Mouse (Mus musculus) cerebellum, postnatal 36 days (tissue): ENCODE measurements around the gene Wdr78.

Source experiments
- DNase-seq, 2 experiments: peaks; one replicate each; pipeline ENCODE4 v3.0.0; 2021 to 2022; ENCODE audit warnings: mixed read lengths in 2 of 2

The Wdr78 gene

GRCm38 (mm10) chr4:103048046-103048445 is 66.3 kb downstream of the Wdr78 start:
- DNase-seq: peak in 1 of 2 experiments; percentile 8

DNA sequence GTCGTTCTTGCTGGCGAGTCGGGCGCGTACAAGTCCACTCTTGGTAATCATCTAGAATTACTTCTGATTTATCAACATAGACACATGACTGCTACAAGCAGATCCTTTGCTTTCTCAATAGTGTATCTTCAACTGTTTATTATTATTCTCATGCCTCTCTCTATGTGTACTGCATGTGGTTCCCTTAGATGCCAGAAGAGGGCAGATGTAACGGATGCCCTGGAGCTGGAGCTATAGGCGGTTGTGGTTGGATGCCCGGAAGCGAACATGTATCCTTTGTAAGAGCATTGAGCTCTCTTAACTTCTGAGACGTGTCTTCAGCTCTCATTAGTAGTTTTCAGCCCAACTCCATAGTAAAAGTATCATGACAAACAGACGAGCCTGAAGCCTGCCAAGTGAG is 71.4 kb downstream of the Wdr78 start:
- DNase-seq: no peak

DNA sequence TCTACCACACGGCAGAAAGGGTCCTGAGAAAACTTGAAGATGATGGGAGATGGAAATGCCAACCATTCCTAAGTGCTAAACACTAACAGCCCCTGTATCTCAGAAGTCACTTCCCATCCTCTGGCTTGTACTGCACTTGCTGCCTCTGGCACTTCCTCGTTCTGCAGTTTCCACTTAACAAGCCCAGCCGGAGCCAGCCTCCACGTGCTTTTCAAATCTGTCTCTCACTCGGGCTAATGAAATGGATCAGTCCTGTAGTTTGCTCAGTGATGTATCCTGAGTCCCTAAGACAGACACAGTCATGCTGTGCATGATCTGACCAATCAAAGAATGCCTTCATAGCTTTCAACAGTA is 74.5 kb downstream of the Wdr78 start:
- no peak for DNase-seq

GRCm38 (mm10) chr4:103039103-103039837 is 75.1 kb downstream of the Wdr78 start:
- no peak for DNase-seq

DNA sequence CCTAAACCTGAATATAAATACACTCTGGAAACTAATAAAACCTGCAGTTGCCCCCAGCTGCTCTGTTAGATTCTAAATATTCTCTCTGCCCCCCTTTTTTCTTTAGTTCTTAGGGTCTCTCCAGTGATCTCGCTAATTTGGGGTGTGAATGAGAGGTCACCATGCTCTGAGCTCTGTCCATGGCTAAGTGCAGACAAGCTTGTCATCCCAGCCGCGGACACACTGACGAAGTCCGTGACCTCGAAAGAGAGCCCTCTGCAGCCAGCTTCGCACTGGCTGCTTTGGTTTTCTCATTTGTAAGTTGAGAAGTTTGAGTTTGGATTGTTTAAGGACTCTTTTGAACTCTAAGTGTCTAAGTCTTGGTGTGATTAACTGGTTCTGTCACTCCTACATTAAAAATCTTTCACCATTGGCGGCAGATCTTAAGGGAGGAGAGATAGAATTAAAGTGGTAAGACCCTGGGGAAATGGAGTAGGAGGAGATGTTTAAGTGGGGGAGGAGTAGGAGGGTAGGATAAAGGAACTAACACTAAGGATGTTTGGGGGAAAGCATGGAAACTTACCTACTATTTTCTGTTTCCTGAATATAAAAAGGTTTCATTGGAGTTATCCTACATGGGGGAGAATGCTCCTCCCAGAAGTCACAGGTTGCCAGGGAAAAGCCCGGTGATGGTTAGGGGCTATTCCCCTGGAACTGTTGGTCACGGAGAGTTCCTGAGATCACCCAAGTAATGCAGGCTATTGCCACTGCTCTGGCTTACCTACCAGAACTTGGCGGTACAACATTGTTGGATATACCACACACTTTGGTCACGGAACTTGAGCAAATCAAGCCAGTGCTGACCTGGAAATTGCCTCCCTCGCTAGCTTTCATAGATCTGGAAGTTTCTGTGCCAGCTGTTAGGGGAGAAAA is 85.9 kb downstream of the Wdr78 start:
- DNase-seq: no peak

GRCm38 (mm10) chr4:103027745-103028144 is 86.6 kb downstream of the Wdr78 start:
- no peak for DNase-seq

DNA sequence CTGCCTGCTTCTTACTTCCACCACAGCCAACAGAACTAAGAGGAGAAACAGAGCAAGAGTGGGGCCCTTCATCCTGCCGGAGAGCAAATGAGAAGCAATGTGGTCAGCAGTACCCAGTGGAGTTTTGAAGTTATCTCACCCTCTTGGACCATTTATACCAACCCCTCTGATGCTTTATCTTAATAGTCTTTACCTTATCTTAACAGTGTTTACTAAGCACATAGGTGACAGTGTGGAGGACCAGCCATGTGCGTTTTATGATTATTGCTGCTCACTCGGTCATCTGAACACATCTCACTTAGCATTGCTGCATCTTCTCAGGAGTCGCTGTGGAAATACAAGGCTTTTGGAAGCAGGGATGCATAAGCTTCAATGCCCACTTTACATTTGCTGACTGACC is 87.7 kb downstream of the Wdr78 start, which contains the start of gene Insl5:
TSS of gene Insl5 (minus strand) at position 222 of the 400 bp plus-strand sequence.
- no peak for DNase-seq

DNA sequence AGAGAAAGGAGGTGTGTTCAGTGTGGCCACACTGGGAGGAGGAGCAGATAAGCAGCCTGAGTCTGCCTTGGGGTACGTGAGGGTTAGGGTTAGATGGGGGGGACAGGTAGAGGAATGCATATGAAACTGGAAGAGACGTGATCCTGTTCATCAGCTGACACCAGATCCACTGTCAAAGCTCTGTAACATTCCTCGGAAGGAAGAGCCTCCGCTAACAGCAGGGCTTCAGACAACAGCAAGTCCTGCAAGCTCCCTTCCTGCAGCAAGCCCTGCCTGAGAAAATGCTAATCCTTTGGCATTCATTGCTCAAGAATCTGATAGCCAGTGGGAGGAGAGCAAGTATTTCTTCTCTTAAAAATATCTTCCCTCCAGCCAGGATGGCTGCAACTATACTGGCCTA is 100.9 kb downstream of the Wdr78 start:
- DNase-seq: no peak

GRCm38 (mm10) chr4:103011823-103012222 is 102.5 kb downstream of the Wdr78 start:
- DNase-seq: no peak

DNA sequence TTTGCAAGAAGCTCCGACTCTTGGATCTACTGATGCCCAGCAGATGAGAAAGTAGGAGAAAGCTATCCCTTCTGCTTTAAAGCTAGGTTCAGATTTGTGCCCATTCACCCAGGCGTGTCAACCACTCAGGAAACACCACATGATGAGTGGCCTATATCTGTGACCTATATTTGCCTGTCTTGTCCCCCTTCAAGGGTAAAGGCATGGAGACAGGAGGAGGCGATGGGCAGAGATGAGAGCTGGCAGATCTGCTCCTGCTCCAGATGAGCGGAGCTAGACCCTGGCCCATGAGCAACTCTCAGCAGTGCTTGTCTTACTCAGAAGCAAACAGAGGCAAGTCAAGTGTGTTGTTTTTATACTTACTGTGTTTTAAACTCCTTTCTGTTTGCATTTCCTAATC is 103.6 kb downstream of the Wdr78 start:
- DNase-seq: no peak

DNA sequence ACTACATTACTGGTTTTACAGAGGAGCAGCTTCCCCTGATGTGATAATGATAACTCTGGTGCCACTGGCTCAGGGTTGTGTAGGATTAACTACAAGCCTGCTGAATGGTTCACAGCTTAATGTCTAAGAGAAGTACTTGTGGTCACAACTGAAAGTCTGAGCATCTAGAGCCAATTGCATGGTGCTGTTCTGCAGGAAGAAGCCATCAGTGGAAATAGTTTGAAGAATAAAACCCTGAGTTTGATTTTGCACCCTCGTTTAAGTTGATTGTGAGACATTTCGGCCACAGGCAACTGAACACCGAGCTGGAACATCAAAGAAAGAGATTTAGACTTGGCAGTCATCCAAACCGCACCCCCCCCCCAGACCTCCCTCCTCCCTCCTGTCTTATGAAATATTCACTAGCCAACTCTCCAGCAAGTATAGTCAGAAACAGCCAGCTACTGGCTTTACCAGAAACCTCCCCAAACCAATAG is 107.4 kb downstream of the Wdr78 start:
- DNase-seq: no peak

- no peak for DNase-seq
Measured at GRCm38 (mm10) chr4:103006266-103006665, 108.1 kb downstream of the Wdr78 start.

- no peak for DNase-seq
Measured at GRCm38 (mm10) chr4:103005190-103005945, 109.0 kb downstream of the Wdr78 start.

DNA sequence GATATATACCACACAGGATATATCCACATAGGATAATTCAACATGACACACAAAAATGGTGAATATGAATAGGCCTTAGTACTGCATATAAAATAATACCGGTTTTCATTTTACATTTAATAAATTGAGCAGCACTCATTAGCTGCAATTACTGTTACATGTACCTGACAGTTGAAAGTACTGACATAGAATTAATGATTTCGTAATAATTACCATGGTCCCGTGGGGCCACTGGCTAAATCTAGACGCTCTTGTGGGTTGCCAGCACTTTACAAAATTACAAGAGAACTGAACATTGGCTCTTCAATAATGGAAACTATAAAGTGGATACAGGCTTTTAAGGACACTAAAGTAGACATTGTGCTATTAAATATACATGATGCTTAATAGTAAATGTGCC is 109.7 kb downstream of the Wdr78 start:
- no peak for DNase-seq

GRCm38 (mm10) chr4:102991685-102992084 is 122.7 kb downstream of the Wdr78 start:
- no peak for DNase-seq

GRCm38 (mm10) chr4:102990595-102991340 is 123.6 kb downstream of the Wdr78 start:
- DNase-seq: no peak

DNA sequence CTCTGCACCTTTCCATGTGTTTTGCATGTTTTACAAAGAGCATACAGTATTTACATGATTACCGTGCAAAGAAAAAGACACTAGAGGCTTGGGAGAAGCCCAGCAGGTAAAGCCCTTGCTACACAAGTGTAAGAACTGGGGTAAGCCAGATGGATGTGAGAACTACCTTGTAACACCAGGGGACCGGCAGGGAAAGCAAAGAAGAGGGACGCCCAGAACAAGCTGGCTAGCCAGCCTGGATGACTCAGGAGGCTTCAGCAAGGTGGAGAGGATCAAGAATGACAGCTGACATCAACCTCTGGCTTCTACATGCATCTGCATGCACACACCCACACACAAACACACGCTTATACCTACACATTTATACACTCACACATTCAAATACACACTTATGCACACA is 124.3 kb downstream of the Wdr78 start:
- DNase-seq: no peak

GRCm38 (mm10) chr4:102989391-102989790 is 125.0 kb downstream of the Wdr78 start:
- no peak for DNase-seq

DNA sequence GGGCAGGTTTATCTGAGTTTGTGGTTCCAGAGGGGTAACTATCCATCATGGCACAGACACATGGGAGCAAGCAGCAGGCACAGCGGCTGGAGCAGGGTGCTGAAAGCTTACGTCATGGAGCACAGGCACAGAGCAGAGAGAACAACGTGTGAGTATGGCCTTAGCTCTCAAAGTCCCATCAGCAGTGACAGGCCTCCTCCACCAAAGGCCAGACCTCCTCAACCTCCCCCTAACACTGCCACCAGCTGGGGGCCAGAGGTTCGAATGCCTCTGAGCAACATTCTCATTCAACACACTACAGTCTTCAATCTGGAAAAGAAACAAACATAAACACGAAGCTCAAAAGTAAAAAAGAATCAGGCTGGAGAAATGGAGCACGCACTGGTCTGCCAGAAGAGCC is 125.8 kb downstream of the Wdr78 start:
- no peak for DNase-seq
